Mouse (Mus musculus): ENCODE results near the gene Gys1. TPM values are rescaled to one million over a fixed set of nuclear protein-coding genes. Genes with fewer than 3 reads are reported as not detected.

Gene Gys1
- total and polyA plus RNA-seq, 2 experiments from 2014 or later, result 9.8 to 12.3 TPM

DNA sequence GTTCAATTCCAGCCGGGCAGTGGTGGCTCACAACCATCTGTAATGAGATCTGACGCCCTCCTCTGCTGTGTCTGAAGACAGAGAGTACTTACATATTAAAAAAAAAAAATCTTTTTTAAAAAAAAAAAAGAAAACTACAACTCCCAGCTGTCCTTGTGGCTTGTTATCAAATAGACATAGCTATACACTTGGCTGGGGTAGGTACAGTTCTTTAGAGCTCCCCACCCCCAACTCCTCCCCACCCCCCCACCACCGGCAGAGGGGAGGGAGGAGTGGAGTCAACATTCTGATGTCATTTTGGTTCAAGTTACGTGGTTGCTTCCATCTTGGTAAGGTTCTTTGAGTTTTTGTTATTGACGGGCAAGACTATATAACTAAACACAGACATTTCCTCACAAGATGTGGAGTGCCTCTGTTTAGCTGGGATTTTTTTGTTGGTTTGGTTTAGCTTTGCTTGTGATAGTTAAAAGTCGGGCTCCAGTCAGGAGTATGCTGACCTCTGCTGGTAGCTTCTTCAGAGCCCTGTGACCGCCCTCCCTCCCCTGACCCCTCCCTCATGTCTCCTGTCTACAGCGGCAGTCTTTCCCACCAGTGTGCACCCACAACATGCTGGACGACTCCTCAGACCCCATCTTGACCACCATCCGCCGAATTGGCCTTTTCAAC is 12.8 kb downstream of the Gys1 start:
- Histone ChIP-seq H3K27ac (ENCODE audit: low read depth, low read length) (no peak overlapping the region), H3K27me3 (ENCODE audit: insufficient read depth, low read length) (no peaks in the 10 kb centered on the region), H3K9me3 (ENCODE audit: low read length) (no peaks in the 10 kb centered on the region), H3K36me3 (ENCODE audit: insufficient read depth) (peaks cover 25% of the 10 kb centered on the region), H3K4me1 (ENCODE audit: insufficient read depth) (no peaks in the 10 kb centered on the region), H3K9ac (no peak overlapping the region), H3K4me3 (ENCODE audit: low read depth, low read length) (no peak overlapping the region), H3K4me2 (ENCODE audit: low read depth) (no peak overlapping the region)
- 43% methylated on average over 11 of the region's 11 CpGs for WGBS
- peak; percentile 55 for TF ChIP-seq CTCF (IDR thresholded peaks at IDR 0.05; ENCODE audit: low read depth)
- DNase-seq (peak; percentile 33), ATAC-seq (peak; percentile 66)

DNA sequence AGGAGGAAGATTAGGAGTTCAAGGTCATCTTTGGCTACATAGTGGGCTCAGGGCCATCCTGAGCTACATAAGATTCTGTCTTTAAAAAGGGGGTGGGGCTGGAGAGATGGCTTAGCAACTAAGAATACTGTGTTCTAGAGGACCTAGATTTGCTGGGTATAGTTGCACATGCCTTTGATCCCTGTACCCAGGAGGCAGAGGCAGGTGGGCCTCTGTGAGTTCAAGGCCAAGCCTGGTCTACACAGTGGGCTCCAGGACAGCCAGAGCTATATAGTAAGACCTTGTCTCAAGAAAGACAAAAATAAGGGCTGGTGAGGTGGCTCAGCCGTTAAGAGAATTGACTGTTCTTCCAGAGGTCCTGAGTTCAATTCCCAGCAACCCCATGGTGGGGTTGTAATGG is 15.3 kb downstream of the Gys1 start:
- H3K9me3 ChIP-seq (ENCODE audit: low read length), result no peaks in the 10 kb centered on the region
- no peak overlapping the region for H3K4me2 ChIP-seq (ENCODE audit: low read depth)
- peaks cover 15% of the 10 kb centered on the region; the same call in 1 of the 2 replicates for H3K36me3 ChIP-seq (ENCODE audit: insufficient read depth)
- DNase-seq (no peak), ATAC-seq (no peak)
- TF ChIP-seq CTCF (IDR thresholded peaks at IDR 0.05; ENCODE audit: low read depth), result no peak
- no peaks in the 10 kb centered on the region for H3K4me1 ChIP-seq (ENCODE audit: insufficient read depth)
- no peak overlapping the region for H3K4me3 ChIP-seq (ENCODE audit: low read depth, low read length)
- H3K27ac ChIP-seq (ENCODE audit: low read depth, low read length), result no peak overlapping the region
- 90% methylated on average over 1 of the region's 1 CpGs for WGBS
- no peak overlapping the region for H3K9ac ChIP-seq
- no peaks in the 10 kb centered on the region for H3K27me3 ChIP-seq (ENCODE audit: insufficient read depth, low read length)

DNA sequence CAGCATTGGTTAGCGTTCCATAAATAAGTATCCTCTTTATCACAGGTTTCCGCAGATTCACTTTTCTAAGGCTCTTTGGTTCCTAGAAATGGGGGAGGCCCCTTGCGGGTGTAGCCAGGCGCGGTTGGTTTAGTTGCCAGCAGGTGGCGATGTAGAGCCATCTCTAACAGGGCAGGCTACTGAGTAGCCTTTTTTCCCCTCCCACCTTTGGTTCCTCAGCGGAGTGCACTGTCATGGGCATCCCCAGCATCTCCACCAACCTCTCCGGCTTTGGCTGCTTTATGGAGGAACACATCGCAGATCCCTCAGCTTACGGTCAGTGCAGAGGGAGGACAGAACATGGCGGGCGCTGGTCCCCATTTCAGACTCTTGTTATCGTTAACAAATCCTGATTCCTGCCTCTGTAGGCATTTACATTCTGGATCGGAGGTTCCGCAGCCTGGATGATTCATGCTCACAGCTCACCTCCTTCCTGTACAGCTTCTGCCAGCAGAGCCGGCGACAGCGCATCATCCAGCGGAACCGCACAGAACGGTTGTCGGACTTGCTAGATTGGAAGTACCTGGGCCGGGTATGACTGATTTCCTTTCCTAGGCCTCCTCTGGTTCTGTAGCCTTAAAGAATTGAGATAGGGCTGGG is 16.8 kb downstream of the Gys1 start:
- Histone ChIP-seq H3K27ac (ENCODE audit: low read depth, low read length) (peak overlapping the region; percentile 62), H3K27me3 (ENCODE audit: insufficient read depth, low read length) (no peaks in the 10 kb centered on the region), H3K9ac (no peak overlapping the region), H3K4me1 (ENCODE audit: insufficient read depth) (no peaks in the 10 kb centered on the region; the same call in 1 of the 2 replicates), H3K4me2 (ENCODE audit: low read depth) (no peak overlapping the region), H3K36me3 (ENCODE audit: insufficient read depth) (peaks cover 23% of the 10 kb centered on the region; the same call in 1 of the 2 replicates), H3K9me3 (ENCODE audit: low read length) (no peaks in the 10 kb centered on the region), H3K4me3 (ENCODE audit: low read depth, low read length) (0 out of 2 replicates have a peak overlapping the region, but pooled peaks have one; percentile 5)
- ATAC-seq (peak; percentile 90), DNase-seq (peak; percentile 85)
- peak; percentile 81 for TF ChIP-seq CTCF (IDR thresholded peaks at IDR 0.05; ENCODE audit: low read depth)
- 53% methylated on average over 23 of the region's 23 CpGs for WGBS

DNA sequence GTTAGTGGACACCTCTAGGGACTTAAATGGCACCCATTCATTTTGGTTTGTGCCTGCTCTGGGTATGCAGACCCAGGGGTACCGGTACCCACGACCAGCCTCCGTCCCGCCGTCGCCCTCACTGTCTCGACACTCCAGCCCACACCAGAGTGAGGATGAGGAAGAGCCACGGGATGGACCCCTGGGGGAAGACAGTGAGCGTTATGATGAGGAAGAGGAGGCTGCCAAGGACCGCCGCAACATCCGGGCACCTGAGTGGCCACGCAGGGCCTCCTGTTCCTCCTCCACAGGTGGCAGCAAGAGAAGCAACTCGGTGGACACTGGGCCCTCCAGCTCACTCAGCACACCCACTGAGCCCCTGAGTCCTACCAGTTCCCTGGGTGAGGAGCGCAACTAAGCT is 20.3 kb downstream of the Gys1 start:
- WGBS, result 89% methylated on average over 15 of the region's 15 CpGs
- no peak for ATAC-seq
- H3K27ac ChIP-seq (ENCODE audit: low read depth, low read length), result no peak overlapping the region
- peaks cover 10% of the 10 kb centered on the region; the same call in 1 of the 2 replicates for H3K4me1 ChIP-seq (ENCODE audit: insufficient read depth)
- no peak for TF ChIP-seq CTCF (IDR thresholded peaks at IDR 0.05; ENCODE audit: low read depth)
- H3K4me2 ChIP-seq (ENCODE audit: low read depth), result no peak overlapping the region
- no peaks in the 10 kb centered on the region for H3K27me3 ChIP-seq (ENCODE audit: insufficient read depth, low read length)
- DNase-seq, result no peak
- peaks cover 29% of the 10 kb centered on the region for H3K36me3 ChIP-seq (ENCODE audit: insufficient read depth)
- H3K9me3 ChIP-seq (ENCODE audit: low read length), result no peaks in the 10 kb centered on the region
- H3K4me3 ChIP-seq (ENCODE audit: low read depth, low read length), result no peak overlapping the region
- no peak overlapping the region for H3K9ac ChIP-seq

DNA sequence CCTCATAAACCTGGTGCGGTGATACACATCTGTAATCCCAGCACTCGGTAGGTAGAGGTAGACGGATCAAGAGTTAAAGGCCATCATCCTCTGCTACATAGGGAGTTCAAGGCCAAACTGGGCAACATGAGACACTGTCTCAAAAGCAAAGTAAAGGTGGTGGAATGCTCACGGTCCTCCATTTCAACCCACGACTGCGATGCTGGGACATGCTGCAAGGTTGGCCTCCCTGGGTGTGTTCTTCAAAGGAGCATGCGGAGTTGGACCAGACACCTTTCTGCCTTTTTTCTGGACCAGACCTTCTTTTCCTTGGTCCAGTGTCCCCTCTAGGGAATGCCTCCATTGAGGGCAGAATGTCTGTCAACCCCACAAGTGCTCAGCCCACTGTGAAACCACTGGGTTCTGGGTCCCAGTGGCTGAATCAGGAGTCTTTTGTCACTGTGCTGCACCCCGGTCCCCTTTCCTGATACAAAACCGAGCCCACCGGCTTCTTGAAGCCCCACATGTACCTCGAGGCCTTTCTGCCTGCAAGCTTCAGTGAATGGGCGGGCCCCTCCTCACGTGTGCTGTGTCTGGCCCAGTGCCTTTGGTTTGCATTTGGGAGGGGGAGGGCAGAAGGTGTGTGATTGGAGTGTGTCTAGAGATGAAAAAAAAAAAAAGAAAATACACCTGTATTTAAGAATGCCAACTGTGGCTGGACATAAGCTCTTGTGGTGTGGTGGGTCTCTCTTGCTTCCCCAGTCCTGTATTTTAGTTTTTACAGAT is 21.5 kb downstream of the Gys1 start:
- Histone ChIP-seq H3K9me3 (ENCODE audit: low read length) (no peaks in the 10 kb centered on the region), H3K36me3 (ENCODE audit: insufficient read depth) (peaks cover 29% of the 10 kb centered on the region), H3K27ac (ENCODE audit: low read depth, low read length) (0 out of 2 replicates have a peak overlapping the region, but pooled peaks have one; percentile 45), H3K4me2 (ENCODE audit: low read depth) (no peak overlapping the region), H3K4me3 (ENCODE audit: low read depth, low read length) (no peak overlapping the region), H3K27me3 (ENCODE audit: insufficient read depth, low read length) (no peaks in the 10 kb centered on the region), H3K9ac (no peak overlapping the region), H3K4me1 (ENCODE audit: insufficient read depth) (peaks cover 21% of the 10 kb centered on the region)
- DNase-seq, result no peak
- no peak for TF ChIP-seq CTCF (IDR thresholded peaks at IDR 0.05; ENCODE audit: low read depth)
- 71% methylated on average over 13 of the region's 13 CpGs for WGBS
- ATAC-seq, result no peak

DNA sequence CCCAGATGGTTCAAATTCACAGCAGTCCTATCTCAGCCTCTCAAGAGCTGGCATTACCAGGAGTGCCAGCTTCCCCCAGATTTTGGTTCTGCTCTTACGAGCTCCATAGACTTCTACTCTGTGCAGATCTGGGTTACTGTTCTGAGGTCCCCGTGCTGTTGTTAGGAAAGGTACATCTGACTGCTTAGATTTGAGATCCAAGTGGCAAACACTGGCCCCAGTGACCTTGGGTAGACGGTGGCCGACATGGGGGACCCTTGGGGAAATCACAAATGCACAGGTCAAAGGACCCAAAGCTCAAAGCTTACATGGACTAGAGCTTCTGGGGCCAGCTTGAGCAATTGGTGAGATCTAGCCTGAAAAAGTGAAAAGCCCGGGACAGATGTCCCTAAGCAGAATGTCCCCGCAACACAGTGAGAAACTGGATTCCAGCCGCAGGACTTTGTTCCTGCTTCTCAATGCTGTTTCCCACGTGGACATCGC is 22.1 kb downstream of the Gys1 start:
- DNase-seq (no peak), ATAC-seq (no peak)
- TF ChIP-seq CTCF (IDR thresholded peaks at IDR 0.05; ENCODE audit: low read depth), result no peak
- Histone ChIP-seq H3K4me2 (ENCODE audit: low read depth) (peak overlapping the region; percentile 76), H3K4me3 (ENCODE audit: low read depth, low read length) (no peak overlapping the region), H3K36me3 (ENCODE audit: insufficient read depth) (peaks cover 33% of the 10 kb centered on the region), H3K9ac (0 out of 2 replicates have a peak overlapping the region, but pooled peaks have one; percentile 25), H3K27ac (ENCODE audit: low read depth, low read length) (0 out of 2 replicates have a peak overlapping the region, but pooled peaks have one; percentile 45), H3K9me3 (ENCODE audit: low read length) (no peaks in the 10 kb centered on the region), H3K27me3 (ENCODE audit: insufficient read depth, low read length) (no peaks in the 10 kb centered on the region), H3K4me1 (ENCODE audit: insufficient read depth) (peaks cover 21% of the 10 kb centered on the region)
- WGBS, result 54% methylated on average over 9 of the region's 9 CpGs
